Mouse (Mus musculus) lung, adult 2 months (tissue): ENCODE measurements around the gene Polr3c. TPM values are rescaled to one million over a fixed set of nuclear protein-coding genes. Genes with fewer than 3 reads are reported as not detected.

Experiments used
- DNase-seq: peaks from one replicate; pipeline ENCODE4 v3.0.0; 2022
- H3K4me1 ChIP-seq: fragments of 200-500 bp; 2 replicates; pipeline ENCODE4 v1.6.1; 2011; ENCODE audit warnings: low read length; ENCODE audit not compliant: control insufficient read depth, insufficient read depth
- H3K4me3 ChIP-seq: fragments of 200-500 bp; replicated peaks from 2 replicates; pipeline ENCODE3; 2011; ENCODE audit warnings: low read depth, mild to moderate bottlenecking, control low read depth, low read length; ENCODE audit errors: extremely low read depth
- CTCF ChIP-seq: fragments of 200-500 bp; IDR thresholded peaks from 2 replicates; pipeline ENCODE4 v1.5.1; 2011; ENCODE audit warnings: mild to moderate bottlenecking, low read length, control low read depth; ENCODE audit not compliant: insufficient read depth
- POLR2A ChIP-seq: fragments of 200-500 bp; IDR thresholded peaks from 2 replicates; pipeline ENCODE4 v1.6.1; 2011; ENCODE audit warnings: low read depth, mild to moderate bottlenecking, control low read depth, low read length, borderline replicate concordance; ENCODE audit errors: extremely low read depth
- WGBS: fragments of 180-500 bp; shearing (Covaris S2); methylation state at CpG from one replicate; pipeline ENCODE4 v1.1.7; 2018; 5-methylcytosine and 5-hydroxymethylcytosine counted together
- polyA plus RNA-seq: library from polyadenylated mRNA; depleted of rRNA; stranded (reverse); fragments of >200 nt; gene quantifications from 2 replicates; pipeline ENCODE4 v1.2.3, GENCODE M21; 2012

The Polr3c gene
- polyA plus RNA-seq, 1 experiment = 29.8 TPM

GRCm38 (mm10) chr3:96683496-96683895, 43.9 kb downstream of the Polr3c start:
- 93% methylated on average over 3 of the region's 3 CpGs for WGBS
- H3K4me3 ChIP-seq = no peak overlapping the region
- TF ChIP-seq CTCF (no peak), POLR2A (no peak)
- DNase-seq = no peak
- H3K4me1 ChIP-seq = no peaks in the 10 kb centered on the region

GRCm38 (mm10) chr3:96680269-96680956, 47.0 kb downstream of the Polr3c start:
- TF ChIP-seq CTCF = no peak
- TF ChIP-seq POLR2A = no peak
- DNase-seq = no peak
- 40% methylated on average over 12 of the region's 12 CpGs for WGBS
- Histone ChIP-seq H3K4me3 (no peak overlapping the region), H3K4me1 (no peaks in the 10 kb centered on the region)

- TF ChIP-seq POLR2A (no peak), CTCF (no peak)
- no peak overlapping the region for H3K4me3 ChIP-seq
- H3K4me1 ChIP-seq = no peaks in the 10 kb centered on the region
- no peak for DNase-seq
- 32% methylated on average over 5 of the region's 5 CpGs for WGBS
Observed at GRCm38 (mm10) chr3:96679159-96679674, 48.2 kb downstream of the Polr3c start.

- DNase-seq = no peak
- Histone ChIP-seq H3K4me1 (no peaks in the 10 kb centered on the region), H3K4me3 (no peak overlapping the region)
- WGBS = 74% methylated on average over 7 of the region's 7 CpGs
- TF ChIP-seq CTCF = no peak
- TF ChIP-seq POLR2A = no peak
Observed at GRCm38 (mm10) chr3:96678456-96678855, 49.0 kb downstream of the Polr3c start.

GRCm38 (mm10) chr3:96675690-96676089, 51.7 kb downstream of the Polr3c start:
- H3K4me3 ChIP-seq = no peak overlapping the region
- no peak for TF ChIP-seq POLR2A
- TF ChIP-seq CTCF = no peak
- no peaks in the 10 kb centered on the region for H3K4me1 ChIP-seq
- no peak for DNase-seq
- 51% methylated on average over 3 of the region's 3 CpGs for WGBS

GRCm38 (mm10) chr3:96675171-96675570, 52.3 kb downstream of the Polr3c start:
- no peak for DNase-seq
- 74% methylated on average over 3 of the region's 3 CpGs for WGBS
- Histone ChIP-seq H3K4me3 (no peak overlapping the region), H3K4me1 (no peaks in the 10 kb centered on the region)
- no peak for TF ChIP-seq CTCF
- TF ChIP-seq POLR2A = no peak

GRCm38 (mm10) chr3:96674442-96674841, 53.0 kb downstream of the Polr3c start:
- Histone ChIP-seq H3K4me1 (no peaks in the 10 kb centered on the region), H3K4me3 (no peak overlapping the region)
- WGBS = 59% methylated on average over 8 of the region's 8 CpGs
- TF ChIP-seq CTCF (no peak), POLR2A (no peak)
- DNase-seq = no peak

- TF ChIP-seq CTCF (no peak), POLR2A (no peak)
- WGBS = 77% methylated on average over 4 of the region's 4 CpGs
- DNase-seq = no peak
- H3K4me1 ChIP-seq = no peaks in the 10 kb centered on the region
- H3K4me3 ChIP-seq = no peak overlapping the region
Observed at GRCm38 (mm10) chr3:96673514-96673913, 53.9 kb downstream of the Polr3c start.

GRCm38 (mm10) chr3:96671519-96671918, 55.9 kb downstream of the Polr3c start:
- TF ChIP-seq CTCF (no peak), POLR2A (no peak)
- Histone ChIP-seq H3K4me3 (no peak overlapping the region), H3K4me1 (no peaks in the 10 kb centered on the region)
- 94% methylated on average over 5 of the region's 5 CpGs for WGBS
- no peak for DNase-seq
